Mouse (Mus musculus) hindbrain, embryonic 11.5 days (tissue): Measurements from ENCODE around the gene Sytl4. TPM values are rescaled to one million over a fixed set of nuclear protein-coding genes. Genes with fewer than 3 reads are reported as not detected.

ENCODE experiments used
- ATAC-seq: fragments of 200-750 bp; cut with Nextera tagmentation; 2 replicates; pipeline ENCODE4 v1.8.0; 2017; ENCODE audit warnings: mild to moderate bottlenecking, moderate TSS enrichment, moderate library complexity; ENCODE audit not compliant: low FRiP score
- DNase-seq: peaks from one replicate; pipeline ENCODE4 v3.0.0-alpha.2; 2015; ENCODE audit warnings: low spot score
- H3K27ac ChIP-seq: fragments of 300-500 bp; sonication (generic); 2 replicates; pipeline ENCODE4 v1.5.1; 2014; ENCODE audit warnings: mild to moderate bottlenecking, low read depth, low read length
- H3K27me3 ChIP-seq: fragments of 300-500 bp; sonication (generic); 2 replicates; pipeline ENCODE4 v1.6.1; 2014; ENCODE audit warnings: mild to moderate bottlenecking, low read length, moderate library complexity, mixed read lengths; ENCODE audit not compliant: control insufficient read depth, insufficient read depth
- H3K36me3 ChIP-seq: fragments of 300-500 bp; sonication (generic); 2 replicates; pipeline ENCODE4 v1.6.1; 2014; ENCODE audit warnings: mild to moderate bottlenecking, low read length, moderate library complexity, mixed read lengths; ENCODE audit not compliant: control insufficient read depth, insufficient read depth
- H3K4me1 ChIP-seq: fragments of 300-500 bp; sonication (generic); replicated peaks from 2 replicates; pipeline ENCODE4 v1.6.1; 2014; ENCODE audit warnings: low read length, mixed read lengths; ENCODE audit not compliant: control insufficient read depth, insufficient read depth
- H3K4me2 ChIP-seq: fragments of 300-500 bp; sonication (generic); replicated peaks from 2 replicates; pipeline ENCODE4 v1.6.1; 2014; ENCODE audit warnings: mild to moderate bottlenecking, low read depth, low read length
- H3K4me3 ChIP-seq: fragments of 300-500 bp; sonication (generic); 2 replicates; pipeline ENCODE4 v1.5.1; 2014; ENCODE audit warnings: low read depth, low read length
- H3K9ac ChIP-seq: fragments of 300-500 bp; sonication (generic); 2 replicates; pipeline ENCODE4 v1.6.1; 2014; ENCODE audit warnings: low read depth, low read length
- H3K9me3 ChIP-seq: fragments of 300-500 bp; sonication (generic); 2 replicates; pipeline ENCODE4 v1.6.1; 2016; ENCODE audit warnings: low read length; ENCODE audit not compliant: control insufficient read depth
- WGBS: fragments of 180-500 bp; shearing (Covaris S2); extraction: QIAGEN DNeasy Blood & Tissue Kit; methylation state at CpG from one replicate; pipeline ENCODE4 v1.1.7; 2014; 5-methylcytosine and 5-hydroxymethylcytosine counted together
- polyA plus RNA-seq: library from polyadenylated mRNA; unstranded; fragments of >200 nt; fragmentation: Nextera tagmentation; extraction: Ambion mirVana; gene quantifications from 2 replicates; pipeline ENCODE4 v1.2.1, GENCODE M21; 2014

Sytl4 gene
- polyA plus RNA-seq, 1 experiment from 2014 or later, result 1.8 TPM

GRCm38 (mm10) chrX:133936605-133937225, 44.9 kb downstream of the Sytl4 start:
- ATAC-seq (no peak), DNase-seq (no peak)
- Histone ChIP-seq H3K4me3 (no peak overlapping the region), H3K9me3 (no peaks in the 10 kb centered on the region), H3K4me1 (no peaks in the 10 kb centered on the region), H3K27me3 (no peaks in the 10 kb centered on the region), H3K4me2 (no peak overlapping the region), H3K9ac (no peak overlapping the region), H3K36me3 (no peaks in the 10 kb centered on the region), H3K27ac (no peak overlapping the region)
- 89% methylated on average over 4 of the region's 4 CpGs for WGBS

DNA sequence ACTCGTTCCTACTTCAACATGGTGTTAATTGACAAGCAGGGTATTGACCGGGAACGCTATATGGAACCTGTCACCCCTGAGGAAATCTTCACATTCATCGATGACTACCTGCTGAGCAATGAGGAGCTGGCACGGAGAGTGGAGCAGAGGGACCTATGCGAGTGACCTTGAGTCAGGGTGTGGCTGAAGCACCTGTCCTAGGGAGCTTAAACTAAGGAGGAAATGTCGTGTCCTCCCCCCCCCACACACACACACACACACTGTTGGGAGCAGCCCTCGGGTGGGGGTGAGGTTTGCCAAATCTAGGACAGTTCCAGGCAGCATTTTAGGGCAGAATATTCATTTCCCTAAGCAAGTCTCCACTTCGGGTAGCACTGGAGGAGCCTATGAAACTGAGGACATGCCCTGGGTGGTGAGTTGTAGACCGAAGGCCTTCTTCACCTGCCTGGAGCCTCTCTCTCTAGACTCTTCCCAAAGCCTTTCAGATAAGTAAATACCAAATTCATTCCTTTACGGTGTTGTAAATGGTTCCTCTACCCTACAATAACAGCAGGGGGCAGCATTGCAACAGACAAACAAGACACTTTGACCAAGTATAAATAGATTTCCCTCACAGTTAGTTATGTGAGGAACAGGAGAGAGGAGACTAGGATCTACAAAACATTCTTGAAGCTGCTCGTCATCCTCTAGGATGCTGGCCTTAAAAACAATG, 50.2 kb downstream of the Sytl4 start:
- WGBS, result 68% methylated on average over 12 of the region's 12 CpGs
- H3K36me3 ChIP-seq, result no peaks in the 10 kb centered on the region
- H3K4me2 ChIP-seq, result no peak overlapping the region
- DNase-seq (peak; percentile 49), ATAC-seq (no peak)
- H3K27ac ChIP-seq, result no peak overlapping the region
- no peak overlapping the region for H3K4me3 ChIP-seq
- no peaks in the 10 kb centered on the region for H3K9me3 ChIP-seq
- H3K4me1 ChIP-seq, result no peaks in the 10 kb centered on the region
- H3K27me3 ChIP-seq, result no peaks in the 10 kb centered on the region
- no peak overlapping the region for H3K9ac ChIP-seq

DNA sequence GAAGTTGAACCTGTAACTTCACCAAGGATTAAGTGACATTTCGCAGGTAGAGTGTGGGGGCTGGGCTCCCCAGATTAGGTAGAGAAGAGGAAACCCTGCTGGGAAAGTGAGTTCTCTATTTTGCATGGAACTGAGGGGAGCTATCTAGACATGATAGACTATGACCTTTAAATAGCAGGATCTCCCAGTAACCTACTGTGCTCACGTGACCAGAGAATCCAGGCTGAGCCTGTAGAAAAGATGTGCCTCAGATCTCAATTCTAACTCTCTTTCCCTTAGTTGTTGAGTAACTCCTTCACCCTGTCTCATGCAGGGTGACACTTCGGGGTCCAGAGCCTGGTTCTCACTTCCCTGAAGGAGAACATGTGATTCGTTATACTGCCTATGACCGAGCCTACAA, 54.9 kb downstream of the Sytl4 start:
- no peak for DNase-seq
- no peaks in the 10 kb centered on the region for H3K9me3 ChIP-seq
- no peak overlapping the region for H3K4me2 ChIP-seq
- WGBS, result 81% methylated on average over 5 of the region's 5 CpGs
- no peak overlapping the region for H3K4me3 ChIP-seq
- H3K27me3 ChIP-seq, result no peaks in the 10 kb centered on the region
- H3K9ac ChIP-seq, result no peak overlapping the region
- H3K27ac ChIP-seq, result no peak overlapping the region
- H3K4me1 ChIP-seq, result no peaks in the 10 kb centered on the region
- no peaks in the 10 kb centered on the region for H3K36me3 ChIP-seq
- ATAC-seq, result no peak

GRCm38 (mm10) chrX:133921187-133921586, 60.4 kb downstream of the Sytl4 start:
- ATAC-seq (no peak), DNase-seq (no peak)
- H3K4me3 ChIP-seq, result no peak overlapping the region
- H3K4me1 ChIP-seq, result no peaks in the 10 kb centered on the region
- no peak overlapping the region for H3K27ac ChIP-seq
- 74% methylated on average over 4 of the region's 4 CpGs for WGBS
- no peaks in the 10 kb centered on the region for H3K36me3 ChIP-seq
- H3K9ac ChIP-seq, result no peak overlapping the region
- no peaks in the 10 kb centered on the region for H3K27me3 ChIP-seq
- no peaks in the 10 kb centered on the region for H3K9me3 ChIP-seq
- no peak overlapping the region for H3K4me2 ChIP-seq

DNA sequence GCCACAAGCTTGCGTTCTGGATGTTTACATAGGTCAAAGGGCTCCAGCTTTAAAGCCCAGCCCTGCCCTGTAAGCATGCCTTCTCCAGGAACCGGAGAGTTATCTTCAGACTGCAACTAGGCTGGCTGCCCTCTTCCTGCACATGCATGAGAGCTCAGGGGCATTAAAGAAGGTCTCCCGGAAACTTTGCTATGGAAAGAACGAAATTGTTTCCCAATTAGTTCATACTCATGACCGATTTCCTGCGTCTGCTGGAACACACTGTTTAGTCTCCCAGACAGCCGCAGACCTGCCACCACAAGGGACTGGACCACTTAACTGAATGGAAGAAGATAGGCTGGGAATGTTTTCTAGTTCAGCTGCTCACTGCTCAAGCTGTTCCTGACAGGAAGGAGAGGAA, 67.4 kb downstream of the Sytl4 start:
- Histone ChIP-seq H3K9ac (no peak overlapping the region), H3K27ac (no peak overlapping the region), H3K27me3 (peaks cover 2% of the 10 kb centered on the region; the same call in 1 of the 2 replicates), H3K4me1 (no peaks in the 10 kb centered on the region), H3K4me2 (no peak overlapping the region), H3K4me3 (no peak overlapping the region), H3K9me3 (no peaks in the 10 kb centered on the region), H3K36me3 (no peaks in the 10 kb centered on the region)
- no peak for ATAC-seq
- WGBS, result 55% methylated on average over 7 of the region's 7 CpGs
- DNase-seq, result no peak

- DNase-seq (no peak), ATAC-seq (no peak)
- Histone ChIP-seq H3K4me1 (no peaks in the 10 kb centered on the region), H3K27ac (no peak overlapping the region), H3K9me3 (no peaks in the 10 kb centered on the region), H3K27me3 (peaks cover 2% of the 10 kb centered on the region; the same call in 1 of the 2 replicates), H3K4me3 (no peak overlapping the region), H3K9ac (no peak overlapping the region), H3K36me3 (no peaks in the 10 kb centered on the region), H3K4me2 (no peak overlapping the region)
- 87% methylated on average over 3 of the region's 3 CpGs for WGBS
These were observed 68.6 kb downstream of the Sytl4 start for GRCm38 (mm10) chrX:133913006-133913405.

GRCm38 (mm10) chrX:133911397-133912103, 70.1 kb downstream of the Sytl4 start:
- H3K36me3 ChIP-seq, result no peaks in the 10 kb centered on the region
- 38% methylated on average over 10 of the region's 10 CpGs for WGBS
- H3K27me3 ChIP-seq, result peaks cover 2% of the 10 kb centered on the region; the same call in 1 of the 2 replicates
- H3K4me1 ChIP-seq, result no peaks in the 10 kb centered on the region
- H3K4me2 ChIP-seq, result no peak overlapping the region
- no peak overlapping the region for H3K27ac ChIP-seq
- H3K4me3 ChIP-seq, result no peak overlapping the region
- no peak overlapping the region for H3K9ac ChIP-seq
- no peaks in the 10 kb centered on the region for H3K9me3 ChIP-seq
- DNase-seq (no peak), ATAC-seq (no peak)

- ATAC-seq (no peak), DNase-seq (no peak)
- no peak within 1 kb of the TSS for H3K4me2 ChIP-seq
- no peaks in the 10 kb centered on the region for H3K36me3 ChIP-seq
- no peak within 1 kb of the TSS for H3K4me3 ChIP-seq
- H3K9ac ChIP-seq, result no peak within 1 kb of the TSS
- peaks cover 2% of the 10 kb centered on the region; the same call in 1 of the 2 replicates for H3K27me3 ChIP-seq
- H3K27ac ChIP-seq, result no peak within 1 kb of the TSS
- no peaks in the 10 kb centered on the region for H3K9me3 ChIP-seq
- H3K4me1 ChIP-seq, result no peaks in the 10 kb centered on the region
- 49% methylated on average over 3 of the region's 3 CpGs for WGBS
These were observed 73.4 kb downstream of the Sytl4 start, which contains the start of gene Srpx2 for GRCm38 (mm10) chrX:133908261-133908660. Gene Srpx2, plus strand, starts transcription at chrX:133908426.
